Mouse (Mus musculus) lung, adult 2 months (tissue): ENCODE results near the gene 4933434E20Rik.

Source experiments
- CTCF ChIP-seq: fragments of 200-500 bp; IDR thresholded peaks from 2 replicates; pipeline ENCODE4 v1.5.1; 2011; ENCODE audit warnings: mild to moderate bottlenecking, low read length, control low read depth; ENCODE audit not compliant: insufficient read depth
- POLR2A ChIP-seq: fragments of 200-500 bp; IDR thresholded peaks from 2 replicates; pipeline ENCODE4 v1.6.1; 2011; ENCODE audit warnings: low read depth, mild to moderate bottlenecking, control low read depth, low read length, borderline replicate concordance; ENCODE audit errors: extremely low read depth

DNA sequence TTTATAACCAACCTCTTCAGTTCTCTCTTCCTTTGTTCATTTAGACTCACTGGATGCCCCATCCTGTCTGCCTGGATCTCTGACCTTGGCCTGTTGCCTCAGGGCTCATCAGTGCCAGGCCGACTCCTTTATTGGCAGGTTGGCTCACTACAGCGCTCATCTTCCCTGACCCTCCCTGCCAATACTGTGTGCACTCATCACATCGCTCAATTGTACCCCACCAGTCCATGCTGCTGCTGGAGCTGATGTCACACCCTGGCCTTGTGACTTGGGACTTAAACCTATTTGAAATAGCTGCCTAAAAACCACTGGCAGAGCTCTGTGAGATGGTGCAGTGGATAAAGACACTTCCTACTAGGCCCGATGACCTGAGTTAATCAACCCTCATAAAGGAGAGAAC lies 16.4 kb downstream of the 4933434E20Rik start:
- TF ChIP-seq CTCF (no peak), POLR2A (no peak)
